Mouse (Mus musculus) mature B cell (primary cell): ENCODE measurements around the gene Grap.

ENCODE experiments used
- in situ Hi-C: fragments of 300-500 bp; cut with MboI; formaldehyde crosslinking; loops from 2 replicates; pipeline ENCODE4 v1.14.3; 2019

Gene Grap

GRCm38 (mm10) chr11:61658360-61658922 is 5.4 kb downstream of the Grap start:
- in situ Hi-C loops, result no loop called here

GRCm38 (mm10) chr11:61659011-61659858 is 6.2 kb downstream of the Grap start:
- in situ Hi-C loops, result no loop called here

GRCm38 (mm10) chr11:61660001-61660400 is 6.9 kb downstream of the Grap start:
- in situ Hi-C loops, result no loop called here

DNA sequence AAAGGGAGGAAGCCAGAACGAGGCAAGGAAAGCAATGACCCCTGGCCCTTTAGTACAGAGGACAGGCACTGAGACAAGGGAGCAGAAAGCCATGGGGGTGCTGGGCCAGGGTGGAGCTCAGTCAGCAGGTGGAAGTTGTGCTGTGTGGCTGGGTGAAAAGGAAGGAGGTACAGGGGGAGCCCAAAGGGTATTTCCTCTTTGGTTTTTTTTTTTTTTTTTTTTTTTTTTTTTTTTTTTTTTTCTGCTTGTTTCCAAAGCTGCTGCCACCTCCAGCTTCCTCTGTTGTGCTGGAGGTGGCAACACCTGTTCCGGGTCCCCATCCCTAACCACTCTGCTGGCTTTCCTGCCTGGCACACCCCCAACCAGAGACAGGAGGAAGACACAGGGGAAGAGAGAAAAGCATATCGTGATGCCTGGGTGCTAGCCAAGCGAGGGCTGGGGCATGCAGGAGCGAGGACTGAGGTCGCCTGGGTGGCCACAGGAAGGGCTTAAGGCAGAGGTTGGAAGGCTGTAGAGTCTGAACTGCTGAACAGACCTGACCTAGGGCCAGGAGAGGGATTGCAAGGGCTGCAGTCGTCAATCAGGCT is 7.8 kb downstream of the Grap start:
- in situ Hi-C loops, result no loop called here

GRCm38 (mm10) chr11:61662189-61662588 is 9.1 kb downstream of the Grap start:
- in situ Hi-C loops, result no loop called here

DNA sequence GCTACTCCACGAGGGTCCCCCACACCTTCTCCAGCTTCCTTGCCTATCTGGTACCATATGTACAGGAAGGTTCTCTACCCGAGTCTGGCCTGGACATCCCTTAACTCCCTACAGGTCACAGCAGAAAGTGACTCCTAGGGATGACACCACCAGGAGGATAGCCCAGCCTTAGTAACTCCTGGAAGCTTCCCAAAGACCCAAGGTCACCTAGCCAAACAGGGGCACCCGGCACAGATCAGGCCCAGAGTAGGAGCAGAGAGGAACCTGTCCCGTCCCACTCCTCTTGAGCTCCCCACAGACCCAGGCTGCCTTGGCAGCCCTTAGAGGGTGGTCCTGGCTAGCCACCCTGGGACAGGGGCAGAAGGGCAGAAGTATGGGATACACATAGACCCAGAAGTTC is 12.3 kb downstream of the Grap start:
- in situ Hi-C loops, result no loop called here

- in situ Hi-C loops, result no loop called here
Measured at GRCm38 (mm10) chr11:61665991-61666799, 13.1 kb downstream of the Grap start.

GRCm38 (mm10) chr11:61667248-61667647 is 14.2 kb downstream of the Grap start:
- in situ Hi-C loops, result no loop called here

DNA sequence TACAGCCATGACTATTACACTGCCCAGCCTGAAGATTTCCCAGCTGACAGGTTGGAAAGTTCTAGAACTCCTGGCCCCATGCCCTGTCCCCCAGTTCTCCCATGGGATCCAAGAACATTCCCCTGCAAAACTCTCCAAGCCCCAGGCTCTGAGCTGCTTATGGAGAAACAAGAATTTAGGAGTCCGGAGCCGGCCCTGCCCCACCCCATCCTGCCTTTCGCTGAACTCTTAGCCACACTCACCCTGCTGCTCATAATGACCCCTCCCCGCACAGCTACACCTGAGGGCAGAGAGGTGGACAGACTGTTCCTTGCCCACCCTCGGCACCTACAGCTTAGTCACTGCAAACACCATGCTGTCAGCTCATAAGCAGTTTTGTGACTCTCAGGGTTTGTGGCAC is 14.7 kb downstream of the Grap start:
- in situ Hi-C loops, result no loop called here

GRCm38 (mm10) chr11:61669492-61670490 is 16.7 kb downstream of the Grap start:
- in situ Hi-C loops, result no loop called here

GRCm38 (mm10) chr11:61671781-61672383 is 18.8 kb downstream of the Grap start:
- in situ Hi-C loops, result no loop called here

GRCm38 (mm10) chr11:61673686-61674085 is 20.6 kb downstream of the Grap start:
- in situ Hi-C loops, result no loop called here

- in situ Hi-C loops, result no loop called here
Measured at GRCm38 (mm10) chr11:61674151-61674838, 21.2 kb downstream of the Grap start.

DNA sequence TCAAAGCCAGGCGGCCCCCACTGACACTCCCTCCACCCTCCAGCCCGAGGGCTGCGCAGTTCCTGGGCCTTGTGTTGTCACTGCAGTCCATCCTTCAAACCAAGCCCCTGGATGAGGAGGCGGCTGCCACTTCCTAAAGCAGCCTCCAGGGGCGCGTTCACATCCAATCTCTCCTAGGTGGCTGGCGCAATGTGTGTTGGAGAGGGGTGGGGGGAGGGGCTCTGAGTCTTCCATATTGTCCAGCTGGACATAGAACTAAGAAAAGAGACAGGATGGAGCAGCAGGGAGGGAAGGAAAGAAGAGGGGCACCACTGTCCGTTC is 21.7 kb downstream of the Grap start:
- in situ Hi-C loops, result no loop called here

DNA sequence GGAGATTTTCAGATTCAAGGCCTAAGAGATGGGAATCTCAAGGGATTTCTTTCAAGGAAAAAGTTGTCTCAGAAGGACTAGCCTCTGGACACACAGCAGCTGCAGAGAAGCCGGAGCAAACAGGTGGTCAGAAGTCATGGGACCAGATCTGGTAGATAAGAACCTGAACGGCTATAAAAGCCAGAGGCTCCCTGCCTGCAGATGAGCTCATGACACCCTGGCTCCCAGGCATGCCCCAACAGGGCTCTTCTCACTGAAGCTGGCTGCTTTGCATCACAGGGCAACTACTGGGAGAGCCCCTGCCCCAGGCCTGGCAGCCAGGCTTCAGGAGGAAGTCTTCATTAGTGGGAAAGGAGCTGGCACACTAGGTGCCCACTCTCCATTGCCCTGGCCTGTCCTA is 22.3 kb downstream of the Grap start:
- in situ Hi-C loops, result no loop called here

DNA sequence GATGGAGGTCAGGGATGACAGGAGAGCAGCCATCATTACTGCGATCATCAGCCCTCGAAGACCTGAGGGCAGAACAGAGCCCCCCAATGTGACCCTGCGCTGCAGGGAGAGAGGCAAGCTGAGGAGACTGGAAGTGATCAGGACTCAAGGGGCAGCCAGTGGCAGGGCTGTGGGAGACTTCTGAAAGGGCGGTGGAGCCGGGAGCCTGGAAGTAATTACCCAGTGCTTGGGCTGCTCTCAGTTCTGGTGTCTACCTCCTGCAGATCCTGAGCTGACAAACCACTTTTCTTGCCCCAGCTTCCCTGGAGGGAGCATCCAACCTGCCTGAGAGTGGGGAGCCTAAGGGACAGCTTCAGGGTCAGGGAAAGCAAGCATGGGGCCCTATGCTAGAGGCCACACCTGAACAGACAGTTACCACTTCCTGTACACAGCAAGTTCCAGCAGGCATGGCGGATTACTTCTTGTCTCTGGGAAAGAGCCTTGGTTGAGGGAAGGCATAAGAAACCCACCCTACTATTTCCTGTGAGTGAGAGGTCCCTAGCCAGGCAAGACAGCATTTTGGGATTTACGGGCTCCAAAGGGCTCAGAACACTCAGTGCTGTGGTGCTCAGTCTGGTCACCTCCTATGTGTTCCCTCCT is 23.3 kb downstream of the Grap start:
- in situ Hi-C loops, result no loop called here

DNA sequence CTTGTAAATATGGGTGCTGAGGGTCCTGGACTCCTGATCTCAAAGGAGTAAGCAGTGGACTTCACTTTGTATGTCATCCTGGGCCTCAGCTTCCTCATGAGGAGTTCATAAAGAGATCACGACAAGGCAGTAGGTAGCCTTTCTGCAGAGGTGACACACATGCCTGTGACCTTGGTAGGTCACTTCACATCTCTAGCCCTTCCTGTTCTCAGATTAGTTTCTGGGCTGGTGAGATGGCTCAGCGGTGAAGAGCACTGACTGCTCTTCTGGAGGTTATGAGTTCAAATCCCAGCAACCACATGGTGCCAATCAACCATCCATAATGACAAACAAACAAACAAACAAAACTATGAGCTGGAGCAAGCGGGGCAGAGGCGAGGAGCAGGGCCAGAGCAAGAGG is 24.6 kb downstream of the Grap start:
- in situ Hi-C loops, result no loop called here

GRCm38 (mm10) chr11:61679091-61679866 is 26.2 kb downstream of the Grap start:
- in situ Hi-C loops, result no loop called here
